Mouse (Mus musculus) cortical plate, adult 2 months (tissue): ENCODE measurements around the gene Tsr3. TPM values are rescaled to one million over a fixed set of nuclear protein-coding genes. Genes with fewer than 3 reads are reported as not detected.
A peak's percentile ranks its signal among the peaks of the same experiment; 100 is the strongest.

Experiments
- H3K27ac ChIP-seq: fragments of 200-500 bp; 2 replicates; pipeline ENCODE4 v1.5.1; 2012; ENCODE audit warnings: low read length, control low read depth, inconsistent platforms; ENCODE audit not compliant: insufficient read depth
- H3K4me1 ChIP-seq: fragments of 200-500 bp; 2 replicates; pipeline ENCODE4 v1.6.1; 2011; ENCODE audit warnings: low read length; ENCODE audit not compliant: control insufficient read depth, insufficient read depth
- H3K4me3 ChIP-seq: fragments of 200-500 bp; 2 replicates; pipeline ENCODE4 v1.5.1; 2011; ENCODE audit warnings: mild to moderate bottlenecking, low read length, control low read depth; ENCODE audit not compliant: insufficient read depth
- CTCF ChIP-seq: fragments of 200-500 bp; IDR thresholded peaks from 2 replicates; pipeline ENCODE4 v1.5.1; 2011; ENCODE audit warnings: mild to moderate bottlenecking, control low read depth, low read length; ENCODE audit not compliant: insufficient read depth; ENCODE audit errors: extremely low read depth
- POLR2A ChIP-seq: fragments of 200-500 bp; IDR thresholded peaks from 2 replicates; pipeline ENCODE4 v1.6.1; 2011; ENCODE audit warnings: mild to moderate bottlenecking, low read length, control low read depth; ENCODE audit not compliant: insufficient read depth; ENCODE audit errors: extremely low read depth
- polyA plus RNA-seq: library from polyadenylated mRNA; depleted of rRNA; stranded (reverse); fragments of >200 nt; gene quantifications from 2 replicates; pipeline ENCODE4 v1.2.3, GENCODE M21; 2012

The Tsr3 gene
- polyA plus RNA-seq, 1 experiment: 35.3 TPM

GRCm38 (mm10) chr17:25235635-25236034, 4.3 kb upstream of the Tsr3 start:
- Histone ChIP-seq H3K27ac (no peak overlapping the region), H3K4me3 (no peak overlapping the region), H3K4me1 (peaks cover 1% of the 10 kb centered on the region; the same call in 1 of the 2 replicates)
- TF ChIP-seq POLR2A (no peak), CTCF (no peak)

GRCm38 (mm10) chr17:25243131-25243780, 3.3 kb downstream of the Tsr3 start:
- H3K4me1 ChIP-seq: peaks cover 2% of the 10 kb centered on the region
- no peak overlapping the region for H3K4me3 ChIP-seq
- H3K27ac ChIP-seq: no peak overlapping the region
- no peak for TF ChIP-seq CTCF
- TF ChIP-seq POLR2A: no peak

GRCm38 (mm10) chr17:25244239-25244638, 4.3 kb downstream of the Tsr3 start:
- TF ChIP-seq CTCF (no peak), POLR2A (no peak)
- Histone ChIP-seq H3K4me3 (no peak overlapping the region), H3K27ac (no peak overlapping the region), H3K4me1 (peaks cover 2% of the 10 kb centered on the region)

GRCm38 (mm10) chr17:25248033-25248750, 8.2 kb downstream of the Tsr3 start:
- TF ChIP-seq POLR2A: no peak
- no peak overlapping the region for H3K4me3 ChIP-seq
- H3K4me1 ChIP-seq: no peaks in the 10 kb centered on the region
- no peak overlapping the region for H3K27ac ChIP-seq

DNA sequence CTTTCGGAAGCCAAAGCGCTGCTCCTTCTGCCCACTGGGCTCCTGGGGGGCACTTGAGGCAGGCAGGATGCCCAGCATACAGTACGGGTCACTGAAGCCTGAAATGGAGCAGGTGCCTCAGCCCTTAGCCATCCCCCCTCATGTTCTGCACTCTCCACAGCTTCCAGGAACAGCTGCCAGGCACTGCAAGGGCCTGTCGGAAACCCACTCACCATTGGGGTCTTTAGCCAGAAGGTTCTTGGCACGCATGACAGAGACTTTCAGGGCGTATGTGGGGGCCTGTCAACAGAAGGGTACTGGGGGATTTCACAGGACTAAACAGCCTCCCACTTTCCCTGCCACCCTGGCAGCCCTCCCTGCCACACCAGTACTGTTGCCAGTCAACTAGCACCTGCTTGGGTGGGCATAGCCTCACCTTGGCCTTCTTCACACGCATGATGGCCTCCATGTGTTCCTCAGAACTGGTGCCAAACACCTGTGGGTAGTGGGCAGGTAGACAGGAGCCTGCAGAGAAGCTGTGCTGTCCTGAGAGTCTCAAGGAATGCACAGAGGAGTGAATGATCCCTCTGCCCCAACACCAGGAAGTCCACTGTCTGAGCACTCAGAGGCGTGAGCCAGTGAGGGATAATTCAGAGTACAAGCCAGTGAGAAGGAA, 10.3 kb downstream of the Tsr3 start:
- no peak overlapping the region for H3K27ac ChIP-seq
- H3K4me1 ChIP-seq: no peaks in the 10 kb centered on the region
- no peak for TF ChIP-seq POLR2A
- TF ChIP-seq CTCF: no peak
- no peak overlapping the region for H3K4me3 ChIP-seq

DNA sequence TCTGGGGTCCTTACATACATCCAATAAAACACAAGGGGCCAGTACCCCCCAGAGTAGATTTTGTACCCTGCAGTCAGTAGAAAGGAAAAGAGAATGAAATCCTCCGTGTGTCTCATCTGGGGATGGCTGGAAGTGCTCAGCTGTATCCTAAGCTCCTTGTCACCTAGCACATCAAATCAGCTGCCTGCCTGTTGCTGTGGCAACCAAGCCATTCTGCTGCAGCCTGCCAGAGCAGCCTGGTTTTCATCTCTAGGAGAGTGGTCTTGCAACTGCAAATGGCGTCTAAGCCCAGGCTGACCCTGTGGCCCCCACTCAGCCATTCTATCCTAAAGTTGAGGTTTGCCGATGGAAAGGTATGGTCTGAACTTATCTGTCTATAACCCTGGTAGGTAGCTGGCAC, 12.7 kb downstream of the Tsr3 start:
- TF ChIP-seq CTCF (no peak), POLR2A (no peak)
- H3K4me3 ChIP-seq: no peak overlapping the region
- no peak overlapping the region for H3K27ac ChIP-seq
- no peaks in the 10 kb centered on the region for H3K4me1 ChIP-seq

- no peak overlapping the region for H3K27ac ChIP-seq
- no peaks in the 10 kb centered on the region for H3K4me1 ChIP-seq
- TF ChIP-seq CTCF: no peak
- no peak for TF ChIP-seq POLR2A
Measured at GRCm38 (mm10) chr17:25253760-25254159, 13.8 kb downstream of the Tsr3 start.

GRCm38 (mm10) chr17:25255110-25255509, 15.1 kb downstream of the Tsr3 start:
- TF ChIP-seq POLR2A: no peak
- TF ChIP-seq CTCF: no peak
- H3K4me1 ChIP-seq: no peaks in the 10 kb centered on the region
- H3K4me3 ChIP-seq: no peak overlapping the region
- no peak overlapping the region for H3K27ac ChIP-seq

More at GRCm38 (mm10) chr17:25253760-25254159, 13.8 kb downstream of the Tsr3 start:
- no peak overlapping the region for H3K4me3 ChIP-seq

DNA sequence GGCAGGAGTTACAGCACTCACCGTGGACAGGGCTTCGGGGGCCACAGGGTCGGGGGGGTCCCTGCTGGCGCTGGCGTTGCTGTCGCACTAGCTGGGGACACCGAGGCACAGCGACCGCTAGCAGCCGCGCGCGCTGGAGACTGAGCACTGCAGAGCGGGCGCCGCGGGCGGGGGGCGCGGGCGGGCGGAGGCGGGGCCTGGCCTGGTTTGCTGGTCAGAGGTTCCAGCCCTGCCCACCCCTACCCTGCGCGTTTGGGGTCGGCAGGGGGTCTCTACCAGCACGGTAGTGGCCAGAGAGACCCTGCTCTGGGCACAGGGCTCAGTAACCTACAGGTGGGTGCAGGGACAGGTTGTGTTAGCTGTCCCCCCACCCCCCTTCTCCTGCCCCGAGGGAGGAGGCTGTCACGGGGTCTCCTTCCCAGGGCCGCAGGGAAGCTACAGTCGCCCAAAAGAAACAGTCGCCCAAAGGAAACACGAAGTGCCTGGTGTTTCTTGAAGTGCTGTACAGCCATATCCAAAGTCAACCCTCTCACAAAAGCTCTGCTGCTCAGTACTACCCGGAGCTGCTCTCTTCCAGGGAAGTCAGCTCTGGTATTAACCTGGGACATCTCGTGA, 16.3 kb downstream of the Tsr3 start, which contains the start of gene Baiap3:
TSS of gene Baiap3 (minus strand) at position 225 of the 615 bp plus-strand sequence.
- Histone ChIP-seq H3K4me3 (0 out of 2 replicates have a peak within 1 kb of the TSS, but pooled peaks have one; percentile 16), H3K4me1 (no peaks in the 10 kb centered on the region)

More for the DNA sequence above, 16.3 kb downstream of the Tsr3 start, which contains the start of gene Baiap3:
- H3K27ac ChIP-seq: no peak within 1 kb of the TSS
- TF ChIP-seq CTCF: no peak
